Mouse (Mus musculus): ENCODE measurements around the gene Cdx2. TPM values are rescaled to one million over a fixed set of nuclear protein-coding genes. Genes with fewer than 3 reads are reported as not detected.

Gene Cdx2
- polyA plus RNA-seq, 1 experiment from 2014 or later, result not detected

GRCm38 (mm10) chr5:147284365-147284764, 22.7 kb downstream of the Cdx2 start:
- Histone ChIP-seq H3K9ac (no peak overlapping the region), H3K27me3 (peaks cover 40% of the 10 kb centered on the region), H3K4me3 (replicated peaks) (no peak overlapping the region), H3K36me3 (no peaks in the 10 kb centered on the region), H3K4me2 (replicated peaks) (no peak overlapping the region), H3K9me3 (replicated peaks) (no peaks in the 10 kb centered on the region), H3K4me1 (no peaks in the 10 kb centered on the region), H3K27ac (replicated peaks) (no peak overlapping the region)
- ATAC-seq (ENCODE audit: insufficient number of reproducible peaks, low FRiP score, low TSS enrichment, low read depth), result no peak
- WGBS, result 73% methylated on average over 4 of the region's 4 CpGs

DNA sequence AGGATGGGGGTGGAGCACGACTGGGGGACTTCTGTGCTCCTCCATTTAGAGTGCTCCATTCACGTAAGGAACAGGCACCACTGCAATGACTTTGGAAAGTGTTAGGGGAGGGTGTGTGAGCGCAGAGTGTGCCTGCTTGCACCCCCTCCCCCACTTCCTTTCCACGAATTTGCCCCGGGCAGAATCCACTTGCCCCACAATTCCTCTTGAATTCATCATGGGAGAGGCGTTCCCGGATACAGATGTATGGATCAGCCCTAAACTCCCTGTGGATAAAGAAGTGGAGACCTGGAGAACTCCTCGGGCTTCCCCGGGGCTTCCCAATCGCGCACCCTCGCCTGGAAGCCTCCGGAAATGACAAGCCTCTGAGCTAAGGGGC, 29.5 kb downstream of the Cdx2 start:
- 0 out of 2 replicates have a peak, but pooled peaks cover 2% of the 10 kb centered on the region for H3K4me1 ChIP-seq
- no peak overlapping the region for H3K4me2 ChIP-seq (replicated peaks)
- no peak overlapping the region for H3K4me3 ChIP-seq (replicated peaks)
- H3K27me3 ChIP-seq, result peaks cover 92% of the 10 kb centered on the region
- WGBS, result under 1% methylated on average over 13 of the region's 13 CpGs
- ATAC-seq (ENCODE audit: insufficient number of reproducible peaks, low FRiP score, low TSS enrichment, low read depth), result no peak
- H3K9ac ChIP-seq, result no peak overlapping the region
- H3K36me3 ChIP-seq, result no peaks in the 10 kb centered on the region
- H3K27ac ChIP-seq (replicated peaks), result no peak overlapping the region
- no peaks in the 10 kb centered on the region for H3K9me3 ChIP-seq (replicated peaks)

GRCm38 (mm10) chr5:147276701-147277546, 30.1 kb downstream of the Cdx2 start:
- Histone ChIP-seq H3K36me3 (no peaks in the 10 kb centered on the region), H3K27me3 (peaks cover 94% of the 10 kb centered on the region), H3K9me3 (replicated peaks) (no peaks in the 10 kb centered on the region), H3K9ac (no peak overlapping the region), H3K4me3 (replicated peaks) (no peak overlapping the region), H3K4me1 (0 out of 2 replicates have a peak, but pooled peaks cover 2% of the 10 kb centered on the region), H3K27ac (replicated peaks) (no peak overlapping the region), H3K4me2 (replicated peaks) (no peak overlapping the region)
- ATAC-seq (ENCODE audit: insufficient number of reproducible peaks, low FRiP score, low TSS enrichment, low read depth), result no peak
- WGBS, result 2% methylated on average over 18 of the region's 18 CpGs

GRCm38 (mm10) chr5:147275761-147276160, 31.3 kb downstream of the Cdx2 start:
- ATAC-seq (ENCODE audit: insufficient number of reproducible peaks, low FRiP score, low TSS enrichment, low read depth), result no peak
- 15% methylated on average over 3 of the region's 3 CpGs for WGBS
- H3K27me3 ChIP-seq, result peaks cover 95% of the 10 kb centered on the region
- H3K27ac ChIP-seq (replicated peaks), result no peak overlapping the region
- no peak overlapping the region for H3K4me3 ChIP-seq (replicated peaks)
- H3K36me3 ChIP-seq, result no peaks in the 10 kb centered on the region
- 0 out of 2 replicates have a peak, but pooled peaks cover 2% of the 10 kb centered on the region for H3K4me1 ChIP-seq
- no peaks in the 10 kb centered on the region for H3K9me3 ChIP-seq (replicated peaks)
- no peak overlapping the region for H3K4me2 ChIP-seq (replicated peaks)
- H3K9ac ChIP-seq, result no peak overlapping the region

DNA sequence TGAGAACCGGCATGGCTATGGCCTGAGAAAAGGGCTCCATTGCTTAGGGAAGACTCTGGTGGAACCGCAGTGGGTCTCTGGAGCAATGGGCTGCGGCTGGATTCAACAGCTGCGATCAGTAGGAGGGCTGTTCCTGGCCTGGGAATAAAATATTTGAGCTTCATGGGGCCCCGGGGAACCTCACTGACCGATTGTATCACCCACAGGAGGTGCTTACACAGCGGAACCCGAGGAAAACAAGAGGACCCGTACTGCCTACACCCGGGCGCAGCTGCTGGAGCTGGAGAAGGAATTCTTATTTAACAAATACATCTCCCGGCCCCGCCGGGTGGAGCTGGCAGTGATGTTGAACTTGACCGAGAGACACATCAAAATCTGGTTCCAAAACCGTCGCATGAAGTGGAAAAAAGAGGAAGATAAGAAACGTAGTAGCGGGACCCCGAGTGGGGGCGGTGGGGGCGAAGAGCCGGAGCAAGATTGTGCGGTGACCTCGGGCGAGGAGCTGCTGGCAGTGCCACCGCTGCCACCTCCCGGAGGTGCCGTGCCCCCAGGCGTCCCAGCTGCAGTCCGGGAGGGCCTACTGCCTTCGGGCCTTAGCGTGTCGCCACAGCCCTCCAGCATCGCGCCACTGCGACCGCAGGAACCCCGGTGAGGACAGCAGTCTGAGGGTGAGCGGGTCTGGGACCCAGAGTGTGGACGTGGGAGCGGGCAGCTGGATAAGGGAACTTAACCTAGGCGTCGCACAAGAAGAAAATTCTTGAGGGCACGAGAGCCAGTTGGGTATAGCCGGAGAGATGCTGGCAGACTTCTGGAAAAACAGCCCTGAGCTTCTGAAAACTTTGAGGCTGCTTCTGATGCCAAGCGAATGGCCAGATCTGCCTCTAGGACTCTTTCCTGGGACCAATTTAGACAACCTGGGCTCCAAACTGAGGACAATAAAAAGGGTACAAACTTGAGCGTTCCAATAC, 32.6 kb downstream of the Cdx2 start:
- no peak overlapping the region for H3K4me3 ChIP-seq (replicated peaks)
- H3K4me1 ChIP-seq, result peaks cover 9% of the 10 kb centered on the region; the same call in 1 of the 2 replicates
- no peak for ATAC-seq (ENCODE audit: insufficient number of reproducible peaks, low FRiP score, low TSS enrichment, low read depth)
- H3K27ac ChIP-seq (replicated peaks), result no peak overlapping the region
- H3K4me2 ChIP-seq (replicated peaks), result no peak overlapping the region
- 1% methylated on average over 48 of the region's 48 CpGs for WGBS
- no peak overlapping the region for H3K9ac ChIP-seq
- H3K27me3 ChIP-seq, result peaks cover 96% of the 10 kb centered on the region
- no peaks in the 10 kb centered on the region for H3K36me3 ChIP-seq
- no peaks in the 10 kb centered on the region for H3K9me3 ChIP-seq (replicated peaks)

DNA sequence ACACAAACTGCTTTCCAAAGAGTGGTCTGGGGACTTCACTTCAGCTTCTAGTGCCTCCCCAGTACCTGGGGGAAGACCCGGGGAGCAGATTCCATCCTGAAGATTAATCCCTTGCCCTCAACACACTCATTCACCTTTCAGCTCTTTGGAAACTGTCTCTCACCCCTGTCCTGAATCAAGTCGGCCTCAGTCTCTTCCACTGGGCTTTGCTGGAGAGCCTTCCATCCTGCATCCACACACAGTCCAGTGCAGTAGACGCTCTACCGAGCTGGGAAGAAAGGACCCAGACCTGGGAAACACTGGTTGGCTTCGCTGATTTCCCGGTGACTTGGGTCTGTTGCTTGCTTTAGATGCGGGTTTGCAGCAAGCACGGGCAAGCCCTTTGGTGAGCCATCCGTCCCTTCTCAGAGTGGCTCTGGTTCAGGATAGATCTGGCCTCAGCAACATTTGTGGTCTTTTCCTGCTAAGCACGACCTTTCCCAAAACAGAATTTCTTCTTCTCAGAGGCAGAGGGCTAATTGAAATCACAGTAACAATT, 34.2 kb downstream of the Cdx2 start:
- peaks cover 9% of the 10 kb centered on the region; the same call in 1 of the 2 replicates for H3K4me1 ChIP-seq
- no peak for ATAC-seq (ENCODE audit: insufficient number of reproducible peaks, low FRiP score, low TSS enrichment, low read depth)
- H3K27me3 ChIP-seq, result peaks cover 98% of the 10 kb centered on the region
- H3K4me2 ChIP-seq (replicated peaks), result no peak overlapping the region
- 1% methylated on average over 10 of the region's 10 CpGs for WGBS
- no peaks in the 10 kb centered on the region for H3K9me3 ChIP-seq (replicated peaks)
- H3K36me3 ChIP-seq, result no peaks in the 10 kb centered on the region
- H3K4me3 ChIP-seq (replicated peaks), result no peak overlapping the region
- H3K9ac ChIP-seq, result no peak overlapping the region
- no peak overlapping the region for H3K27ac ChIP-seq (replicated peaks)

GRCm38 (mm10) chr5:147272046-147272807, 34.8 kb downstream of the Cdx2 start:
- H3K4me2 ChIP-seq (replicated peaks), result no peak overlapping the region
- WGBS, result 8% methylated on average over 12 of the region's 12 CpGs
- no peak overlapping the region for H3K4me3 ChIP-seq (replicated peaks)
- ATAC-seq (ENCODE audit: insufficient number of reproducible peaks, low FRiP score, low TSS enrichment, low read depth), result no peak
- H3K27me3 ChIP-seq, result peaks cover 98% of the 10 kb centered on the region
- no peaks in the 10 kb centered on the region for H3K36me3 ChIP-seq
- peaks cover 9% of the 10 kb centered on the region; the same call in 1 of the 2 replicates for H3K4me1 ChIP-seq
- H3K27ac ChIP-seq (replicated peaks), result no peak overlapping the region
- no peaks in the 10 kb centered on the region for H3K9me3 ChIP-seq (replicated peaks)
- H3K9ac ChIP-seq, result no peak overlapping the region

GRCm38 (mm10) chr5:147270673-147271655, 36.1 kb downstream of the Cdx2 start:
- WGBS, result 2% methylated on average over 29 of the region's 29 CpGs
- Histone ChIP-seq H3K27ac (replicated peaks) (no peak overlapping the region), H3K36me3 (no peaks in the 10 kb centered on the region), H3K4me3 (replicated peaks) (no peak overlapping the region), H3K4me2 (replicated peaks) (no peak overlapping the region), H3K4me1 (peaks cover 9% of the 10 kb centered on the region; the same call in 1 of the 2 replicates), H3K9ac (no peak overlapping the region), H3K27me3 (peaks cover 97% of the 10 kb centered on the region), H3K9me3 (replicated peaks) (no peaks in the 10 kb centered on the region)
- ATAC-seq (ENCODE audit: insufficient number of reproducible peaks, low FRiP score, low TSS enrichment, low read depth), result no peak

GRCm38 (mm10) chr5:147269926-147270672, 37.0 kb downstream of the Cdx2 start, which contains the start of gene Pdx1:
Gene Pdx1 (plus strand): TSS chr5:147269959.
- Histone ChIP-seq H3K27ac (replicated peaks) (no peak within 1 kb of the TSS), H3K4me3 (replicated peaks) (no peak within 1 kb of the TSS), H3K36me3 (no peaks in the 10 kb centered on the region), H3K27me3 (peaks cover 97% of the 10 kb centered on the region), H3K4me1 (peaks cover 9% of the 10 kb centered on the region; the same call in 1 of the 2 replicates), H3K9me3 (replicated peaks) (no peaks in the 10 kb centered on the region), H3K4me2 (replicated peaks) (no peak within 1 kb of the TSS), H3K9ac (no peak within 1 kb of the TSS)
- WGBS, result under 1% methylated on average over 44 of the region's 44 CpGs
- no peak for ATAC-seq (ENCODE audit: insufficient number of reproducible peaks, low FRiP score, low TSS enrichment, low read depth)

Data from embryonic facial prominence, embryonic 15.5 days (tissue).